16 mouse cellular contexts compared by ENCODE assay signal in genomic region chr4:149292984-149293383, GRCm38 (mm10). TPM values are rescaled to one million over a fixed set of nuclear protein-coding genes. Genes with fewer than 3 reads are reported as not detected.
DNase-seq lines count a peak whose midpoint lies in the region; ATAC-seq and TF ChIP-seq lines count a peak whose summit lies in the region.
"Had no signal": no experiment of that assay in that cellular context is flagged by ENCODE, and none has a peak within 500 bp of the region (broad histone marks: within the 10 kb centered on the region; RNA-seq: fewer than 3 reads in every experiment).

No protein-coding gene starts in this region.

- H3K4me2 ChIP-seq in heart, postnatal 0 days (ENCODE audit: low read depth, low read length), result no peak overlapping the region
- no peak overlapping the region for H3K4me2 ChIP-seq in lung, embryonic 16.5 days (ENCODE audit: low read depth, low read length)
- H3K4me2 ChIP-seq: forebrain, embryonic 15.5 days; hindbrain, embryonic 13.5 days had no signal

- no peak overlapping the region for H3K4me3 ChIP-seq in heart, postnatal 0 days (ENCODE audit: low read depth, low read length)
- no peak overlapping the region for H3K4me3 ChIP-seq in lung, embryonic 16.5 days (ENCODE audit: low read length)
- H3K4me3 ChIP-seq: erythroblast, embryonic 14.5 days; forebrain, embryonic 15.5 days; hindbrain, embryonic 13.5 days had no signal

- no peaks in the 10 kb centered on the region for H3K9me3 ChIP-seq in heart, postnatal 0 days (replicated peaks; ENCODE audit: control insufficient read depth, low read length)
- no peaks in the 10 kb centered on the region for H3K9me3 ChIP-seq in lung, embryonic 16.5 days (ENCODE audit: control insufficient read depth, low read length)
- H3K9me3 ChIP-seq: forebrain, embryonic 15.5 days; hindbrain, embryonic 13.5 days had no signal

- TF ChIP-seq EP300 in heart, postnatal 0 days (IDR thresholded peaks at IDR 0.05; ENCODE audit: low read depth), result no peak

- H3K36me3 ChIP-seq in heart, postnatal 0 days (replicated peaks; ENCODE audit: control insufficient read depth, insufficient read depth, low read length), result peaks cover 14% of the 10 kb centered on the region
- H3K36me3 ChIP-seq in lung, embryonic 16.5 days (ENCODE audit: control insufficient read depth, insufficient read depth, low read length), result 0 out of 2 replicates have a peak, but pooled peaks cover 6% of the 10 kb centered on the region

- no peak overlapping the region for H3K9ac ChIP-seq in heart, postnatal 0 days (replicated peaks; ENCODE audit: low read depth, low read length)
- no peak overlapping the region for H3K9ac ChIP-seq in lung, embryonic 16.5 days (ENCODE audit: low read length)
- H3K9ac ChIP-seq: forebrain, embryonic 15.5 days; hindbrain, embryonic 13.5 days had no signal

- peaks cover 10% of the 10 kb centered on the region; the same call in 1 of the 2 replicates for H3K4me1 ChIP-seq in heart, postnatal 0 days (ENCODE audit: control insufficient read depth, insufficient read depth)
- peaks cover 11% of the 10 kb centered on the region for H3K4me1 ChIP-seq in lung, embryonic 16.5 days (replicated peaks; ENCODE audit: control insufficient read depth, insufficient read depth, low read length)

- no peak for DNase-seq in heart, postnatal 0 days (ENCODE audit: low spot score)
- DNase-seq in heart, postnatal 14 days, result no peak
- no peak for DNase-seq in lung, postnatal 36 days
- DNase-seq in cerebellum, adult 8-10 months, result peak; percentile 52
- no peak for DNase-seq in c-Kit-positive CD71-positive TER-119-positive erythroid progenitor cells, embryonic 14.5 days (ENCODE audit: low spot score)
- DNase-seq in spleen, postnatal 10 days (ENCODE audit: low spot score in 2 of 2), result no peak
- DNase-seq: adrenal gland, postnatal 36 days; kidney, adult 11 months; layer of hippocampus, postnatal 36 days; lung, adult 18-20 months; right cerebral cortex, adult 18-20 months; thymus, adult 2 months had no signal

- no peak for ATAC-seq in heart, postnatal 0 days (ENCODE audit: insufficient read depth, low read depth)
- ATAC-seq in lung, embryonic 16.5 days (ENCODE audit: low read depth), result no peak; the same call in 1 of the 2 replicates
- ATAC-seq: forebrain, embryonic 15.5 days had no signal

- peak overlapping the region; percentile 11; the same call in 1 of the 2 replicates for H3K27ac ChIP-seq in heart, postnatal 0 days (ENCODE audit: low read depth)
- H3K27ac ChIP-seq in lung, embryonic 16.5 days (ENCODE audit: low read length), result 0 out of 2 replicates have a peak overlapping the region, but pooled peaks have one; percentile 16
- H3K27ac ChIP-seq: forebrain, embryonic 15.5 days; hindbrain, embryonic 13.5 days had no signal

- intact Hi-C loops in heart, postnatal 14 days (cut with DNase I), result no loop called here

- no peak for TF ChIP-seq CTCF in heart, postnatal 0 days (IDR thresholded peaks at IDR 0.05; ENCODE audit: low read depth)

- WGBS in heart, postnatal 0 days, result 60% methylated on average over 5 of the region's 5 CpGs
- 42% methylated on average over 5 of the region's 5 CpGs for WGBS in lung, embryonic 16.5 days

- no peaks in the 10 kb centered on the region for H3K27me3 ChIP-seq in heart, postnatal 0 days (ENCODE audit: control insufficient read depth, insufficient read depth, low read length)
- H3K27me3 ChIP-seq in lung, embryonic 16.5 days (ENCODE audit: control insufficient read depth, insufficient read depth, low read depth, low read length), result no peaks in the 10 kb centered on the region
- H3K27me3 ChIP-seq: forebrain, embryonic 15.5 days; hindbrain, embryonic 13.5 days had no signal

RNA-seq across cellular contexts. Expression of gene Kif1b, which starts 14.5 kb away (rescaled TPM):
- 62.9 and 63.3 TPM in 2 replicates for total RNA-seq in heart, postnatal 0 days (2014; rRNA removed; ENCODE audit: low replicate concordance)
- 44.2 and 45.0 TPM in 2 replicates for polyA plus RNA-seq in heart, postnatal 0 days (2015; fragmentation: Nextera tagmentation; extraction: Ambion mirVana)
- total RNA-seq in heart, postnatal 14 days (2021), result 100 to 1,000 TPM; 134 to 138 TPM
- polyA plus RNA-seq in lung, embryonic 16.5 days (2015; fragmentation: Nextera tagmentation; extraction: Ambion mirVana), result 31.1 and 32.5 TPM in 2 replicates
- polyA plus RNA-seq: erythroblast, embryonic 14.5 days had no signal
